Mouse (Mus musculus) CD4-positive, CD25-positive, alpha-beta regulatory T cell, adult 2 months (primary cell): ENCODE results near the gene Cmtm7.
A peak's percentile ranks its signal among the peaks of the same experiment; 100 is the strongest.

Experiments used
- DNase-seq: peaks from one replicate; pipeline ENCODE4 v3.0.0-alpha.2; 2012; ENCODE audit warnings: low read depth, low spot score

The Cmtm7 gene

GRCm38 (mm10) chr9:114727315-114727714 lies 54.3 kb downstream of the Cmtm7 start:
- DNase-seq, result peak; percentile 61

GRCm38 (mm10) chr9:114716677-114717331 lies 64.9 kb downstream of the Cmtm7 start:
- DNase-seq, result no peak

DNA sequence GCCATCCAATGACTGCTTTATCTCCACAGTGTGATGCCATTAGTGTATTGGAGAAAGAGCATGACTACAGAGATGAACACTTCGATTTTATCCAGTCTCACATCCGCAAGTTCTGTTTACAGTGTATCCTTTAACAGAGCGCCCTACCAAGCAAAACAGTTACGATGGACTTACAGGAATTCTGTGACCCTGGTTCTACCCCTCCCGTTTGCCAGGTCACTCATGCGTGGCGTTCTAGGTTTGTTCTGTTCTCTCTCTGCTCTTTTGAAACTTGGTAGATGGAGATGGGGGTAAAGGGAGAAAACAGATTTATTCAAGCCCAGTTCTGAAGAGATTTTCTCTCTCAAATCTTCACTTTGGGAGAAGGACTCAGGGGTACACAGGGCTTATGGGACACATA lies 68.2 kb downstream of the Cmtm7 start:
- DNase-seq, result no peak

DNA sequence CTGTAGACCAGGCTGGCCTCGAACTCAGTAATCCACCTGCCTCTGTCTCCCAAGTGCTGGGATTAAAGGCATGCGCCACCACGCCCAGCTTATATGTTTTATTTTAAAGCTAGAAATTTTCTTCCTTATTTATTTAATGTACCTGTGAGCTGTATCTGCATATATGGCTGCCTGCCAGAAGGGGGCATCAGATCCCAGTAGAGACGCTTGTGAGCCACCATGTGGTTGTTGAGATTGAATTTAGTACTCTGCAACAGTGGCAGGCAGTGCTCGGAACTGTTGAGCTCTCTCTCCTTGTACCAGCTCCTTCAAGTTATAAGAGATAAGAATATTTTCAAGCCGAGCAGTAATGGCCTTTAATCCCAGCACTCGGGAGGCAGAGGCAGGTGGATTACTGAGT lies 71.3 kb downstream of the Cmtm7 start:
- DNase-seq, result peak; percentile 76

DNA sequence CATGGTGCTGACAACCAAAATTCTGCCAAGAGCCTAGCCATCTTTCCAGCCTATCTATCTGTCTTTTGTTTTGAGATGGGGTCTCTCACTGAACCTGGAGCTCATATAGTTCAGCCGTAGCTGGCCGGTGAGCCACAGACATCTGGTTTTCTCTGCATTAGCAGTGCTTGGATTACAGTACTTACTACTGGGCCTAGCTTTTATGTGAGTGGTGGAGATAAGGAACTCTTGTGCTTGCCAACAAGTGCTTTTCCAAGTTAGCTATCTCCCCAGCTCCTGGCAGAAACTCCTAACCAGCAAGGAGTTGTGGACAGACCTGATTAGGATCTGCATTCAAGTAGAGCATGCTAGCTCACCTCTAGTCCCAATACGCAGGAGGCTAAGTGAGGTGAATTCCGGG lies 73.9 kb downstream of the Cmtm7 start:
- no peak for DNase-seq
